Mouse (Mus musculus) T-helper 1 cell (primary cell): ENCODE measurements at regions not wholly inside any gene's neighbourhood (a gene's known extent, or its start where the extent isn't known, plus 50 kb on each side); places are given as distances from the start of the nearest gene placed in this dataset.

ENCODE experiments used
- in situ Hi-C: fragments of 300-600 bp; cut with MboI, MseI; formaldehyde crosslinking; loops from one replicate; pipeline ENCODE4 v1.15.1; 2025; ENCODE audit warnings: high pct_unique_total_duplicates

DNA sequence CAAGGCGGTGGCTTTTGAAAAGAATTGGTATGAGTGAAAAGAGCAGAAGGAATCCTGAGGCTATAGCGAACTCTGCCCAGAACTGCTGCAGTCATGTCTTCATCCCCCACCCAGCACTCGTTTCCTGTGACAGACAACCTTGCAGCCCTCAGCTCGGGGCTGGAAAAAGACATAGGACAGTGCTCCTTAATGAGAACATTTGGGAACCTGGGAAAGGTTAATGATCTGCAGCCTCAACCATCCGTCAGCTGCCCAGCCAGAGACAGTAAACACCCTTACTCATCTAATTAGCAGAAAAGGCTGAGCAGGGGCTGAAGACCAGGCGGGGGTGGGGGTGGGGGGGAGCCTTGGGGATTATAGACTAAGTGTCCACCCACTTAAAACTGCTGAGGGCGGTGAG lies 76.3 kb upstream of the Arhgap36 start:
- in situ Hi-C loops, result loop anchor here (10.0 kb wide), 1 partner anchor 707 kb away; no protein-coding TSS in a partner anchor

DNA sequence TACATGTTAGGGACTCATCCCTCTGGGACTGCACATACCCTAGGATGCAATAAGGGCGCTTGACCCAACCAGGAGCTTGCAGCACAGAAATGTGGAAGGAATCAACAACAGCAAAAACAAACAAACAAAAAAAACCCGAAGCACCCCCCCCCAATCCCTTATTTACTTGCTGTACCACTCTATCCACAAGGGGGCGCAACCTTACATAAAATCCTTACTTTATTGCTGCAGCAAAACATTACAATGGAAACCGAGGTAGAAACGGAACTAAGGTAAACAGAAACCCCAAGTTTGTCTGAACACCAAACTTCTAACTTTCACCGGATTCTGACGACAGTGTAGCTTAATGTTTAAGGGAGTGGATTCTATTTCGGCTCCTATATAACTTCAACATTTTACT lies 86.7 kb upstream of the Arhgap36 start:
- in situ Hi-C loops, result no loop called here

DNA sequence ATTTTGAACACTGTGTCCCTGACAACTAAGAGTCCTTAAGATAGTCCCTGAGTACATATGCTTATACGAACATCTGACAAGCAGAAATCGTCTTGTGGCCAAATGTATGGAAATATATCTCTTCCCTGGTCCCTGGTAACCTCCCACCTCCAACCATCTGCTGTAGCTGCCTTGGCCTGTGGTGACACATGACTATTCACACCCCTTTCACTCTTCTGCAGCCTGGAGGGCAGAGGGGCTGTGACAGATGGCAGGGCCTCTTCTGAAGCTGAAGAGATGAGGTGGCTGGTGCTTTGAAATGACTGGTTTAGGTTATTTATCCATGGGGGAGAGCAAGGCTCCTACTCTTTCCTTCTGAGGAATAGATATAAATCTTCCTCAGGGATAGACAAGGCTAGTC lies 82.3 kb upstream of the Enox2 start:
- in situ Hi-C loops, result no loop called here

DNA sequence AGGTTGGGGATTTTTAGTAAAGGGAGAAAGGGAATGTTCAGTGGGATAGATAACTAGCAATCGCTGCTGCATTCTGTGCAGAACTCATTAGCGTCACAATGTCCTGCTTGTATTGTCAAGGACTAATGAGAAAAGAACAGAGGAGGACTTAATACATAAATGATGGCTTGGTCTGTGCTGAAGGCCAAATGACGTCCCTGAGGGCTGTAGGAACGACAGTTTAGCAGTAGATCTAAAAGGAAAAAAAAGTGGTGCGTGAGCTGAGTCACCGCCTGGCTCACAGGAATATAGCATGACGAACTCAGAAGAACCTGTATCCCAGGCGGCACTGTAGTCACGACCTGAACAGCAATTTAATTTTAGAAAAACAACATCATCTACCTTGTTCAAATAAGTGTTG lies 81.3 kb upstream of the Enox2 start:
- in situ Hi-C loops, result no loop called here

DNA sequence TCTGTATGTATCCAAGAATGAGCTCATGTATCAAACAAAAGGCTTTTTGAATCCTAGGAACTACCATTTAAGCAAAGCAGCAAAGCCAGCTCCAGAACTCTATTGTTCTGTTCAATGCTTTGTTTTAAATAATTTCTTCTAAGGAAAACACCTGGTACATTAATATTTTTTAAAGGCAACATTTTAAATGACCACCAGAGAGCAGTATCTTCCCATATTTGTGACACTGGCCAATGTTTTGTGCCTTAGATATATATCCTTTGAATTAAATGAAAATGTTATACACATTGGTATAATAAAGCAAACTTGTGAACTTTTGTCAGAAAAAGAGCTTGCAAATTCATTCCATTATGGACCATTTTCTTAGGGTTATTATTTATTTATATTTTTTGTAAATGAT lies 58.4 kb upstream of the Enox2 start:
- in situ Hi-C loops, result no loop called here
